Mouse (Mus musculus) stomach, postnatal 0 days (tissue): ENCODE results near the gene Ccl24. TPM values are rescaled to one million over a fixed set of nuclear protein-coding genes. Genes with fewer than 3 reads are reported as not detected.
A peak's percentile ranks its signal among the peaks of the same experiment; 100 is the strongest.

Source experiments
- ATAC-seq: fragments of 200-750 bp; cut with Nextera tagmentation; 2 replicates; pipeline ENCODE4 v1.8.0; 2017; ENCODE audit not compliant: low FRiP score, low TSS enrichment
- DNase-seq: peaks from one replicate; pipeline ENCODE4 v3.0.0-alpha.2; 2016; ENCODE audit warnings: low spot score
- H3K27ac ChIP-seq: fragments of 300-500 bp; sonication (generic); replicated peaks from 2 replicates; pipeline ENCODE4 v1.5.1; 2014; ENCODE audit warnings: mild to moderate bottlenecking, control low read depth
- H3K27me3 ChIP-seq: fragments of 300-500 bp; sonication (generic); 2 replicates; pipeline ENCODE4 v1.6.1; 2014; ENCODE audit warnings: low read length; ENCODE audit not compliant: control insufficient read depth, insufficient read depth
- H3K36me3 ChIP-seq: fragments of 300-500 bp; sonication (generic); 2 replicates; pipeline ENCODE4 v1.6.1; 2014; ENCODE audit warnings: low read length, mixed read lengths; ENCODE audit not compliant: control insufficient read depth, insufficient read depth
- H3K4me1 ChIP-seq: fragments of 300-500 bp; sonication (generic); replicated peaks from 2 replicates; pipeline ENCODE4 v1.6.1; 2014; ENCODE audit warnings: antibody characterized with exemption; ENCODE audit not compliant: control insufficient read depth, insufficient read depth
- H3K4me2 ChIP-seq: fragments of 300-500 bp; sonication (generic); replicated peaks from 2 replicates; pipeline ENCODE4 v1.6.1; 2014; ENCODE audit warnings: low read depth, mild to moderate bottlenecking, control low read depth, moderate library complexity
- H3K4me3 ChIP-seq: fragments of 300-500 bp; sonication (generic); 2 replicates; pipeline ENCODE4 v1.5.1; 2014; ENCODE audit warnings: low read depth, low read length, control low read depth
- H3K9ac ChIP-seq: fragments of 300-500 bp; sonication (generic); 2 replicates; pipeline ENCODE4 v1.6.1; 2014; ENCODE audit warnings: mild to moderate bottlenecking, low read length, control low read depth, mixed read lengths
- H3K9me3 ChIP-seq: fragments of 300-500 bp; sonication (generic); 2 replicates; pipeline ENCODE4 v1.6.1; 2016; ENCODE audit warnings: low read length; ENCODE audit not compliant: control insufficient read depth
- CTCF ChIP-seq: IDR thresholded peaks from 2 replicates; pipeline ENCODE4 v1.5.1; 2016; ENCODE audit warnings: antibody characterized with exemption, low read depth, mild to moderate bottlenecking, moderate library complexity
- EP300 ChIP-seq: optimal IDR thresholded peaks from 2 replicates; pipeline ENCODE3; 2016; ENCODE audit warnings: antibody characterized with exemption
- WGBS: fragments of 180-500 bp; shearing (Covaris S2); extraction: QIAGEN DNeasy Blood & Tissue Kit; methylation state at CpG from one replicate; pipeline ENCODE4 v1.1.7; 2014; 5-methylcytosine and 5-hydroxymethylcytosine counted together
- polyA plus RNA-seq: library from polyadenylated mRNA; unstranded; fragments of >200 nt; fragmentation: Nextera tagmentation; extraction: Ambion mirVana; gene quantifications from 2 replicates; pipeline ENCODE4 v1.2.1, GENCODE M21; 2015

Gene Ccl24
- polyA plus RNA-seq, 1 experiment from 2014 or later = 1.7 TPM

- TF ChIP-seq EP300 (no peak), CTCF (peak; percentile 55)
- 78% methylated on average over 3 of the region's 3 CpGs for WGBS
- Histone ChIP-seq H3K9ac (no peak overlapping the region), H3K27me3 (no peaks in the 10 kb centered on the region), H3K9me3 (no peaks in the 10 kb centered on the region), H3K36me3 (no peaks in the 10 kb centered on the region), H3K4me1 (no peaks in the 10 kb centered on the region), H3K4me3 (no peak overlapping the region), H3K27ac (no peak overlapping the region), H3K4me2 (no peak overlapping the region)
- no peak for ATAC-seq
- DNase-seq = no peak
These were observed 43.5 kb downstream of the Ccl24 start for GRCm38 (mm10) chr5:135529310-135529709.

- Histone ChIP-seq H3K9me3 (no peaks in the 10 kb centered on the region), H3K4me3 (no peak overlapping the region), H3K36me3 (no peaks in the 10 kb centered on the region), H3K4me1 (no peaks in the 10 kb centered on the region), H3K9ac (no peak overlapping the region), H3K27ac (no peak overlapping the region), H3K4me2 (no peak overlapping the region), H3K27me3 (no peaks in the 10 kb centered on the region)
- 40% methylated on average over 7 of the region's 7 CpGs for WGBS
- TF ChIP-seq EP300 (no peak), CTCF (no peak)
- no peak for ATAC-seq
- DNase-seq = no peak
These were observed 44.9 kb downstream of the Ccl24 start for GRCm38 (mm10) chr5:135527986-135528385.

GRCm38 (mm10) chr5:135524660-135525560, 47.9 kb downstream of the Ccl24 start:
- H3K4me3 ChIP-seq = no peak overlapping the region
- H3K9me3 ChIP-seq = no peaks in the 10 kb centered on the region
- ATAC-seq = no peak
- H3K4me2 ChIP-seq = no peak overlapping the region
- TF ChIP-seq CTCF (no peak), EP300 (no peak)
- peak overlapping the region; percentile 30; the same call in 1 of the 2 replicates for H3K27ac ChIP-seq
- no peaks in the 10 kb centered on the region for H3K36me3 ChIP-seq
- no peaks in the 10 kb centered on the region for H3K27me3 ChIP-seq
- H3K4me1 ChIP-seq = no peaks in the 10 kb centered on the region
- no peak overlapping the region for H3K9ac ChIP-seq
- WGBS = 45% methylated on average over 11 of the region's 11 CpGs
- no peak for DNase-seq

GRCm38 (mm10) chr5:135524087-135524486, 48.8 kb downstream of the Ccl24 start:
- Histone ChIP-seq H3K4me1 (no peaks in the 10 kb centered on the region), H3K9ac (no peak overlapping the region), H3K4me2 (no peak overlapping the region), H3K27ac (no peak overlapping the region), H3K4me3 (no peak overlapping the region), H3K9me3 (no peaks in the 10 kb centered on the region), H3K27me3 (no peaks in the 10 kb centered on the region), H3K36me3 (no peaks in the 10 kb centered on the region)
- 72% methylated on average over 2 of the region's 2 CpGs for WGBS
- TF ChIP-seq EP300 (no peak), CTCF (no peak)
- no peak for DNase-seq
- no peak for ATAC-seq

- TF ChIP-seq CTCF (no peak), EP300 (no peak)
- Histone ChIP-seq H3K4me3 (no peak overlapping the region), H3K27ac (no peak overlapping the region), H3K4me1 (no peaks in the 10 kb centered on the region), H3K4me2 (no peak overlapping the region), H3K36me3 (no peaks in the 10 kb centered on the region), H3K27me3 (no peaks in the 10 kb centered on the region), H3K9ac (no peak overlapping the region), H3K9me3 (no peaks in the 10 kb centered on the region)
- WGBS = 53% methylated on average over 9 of the region's 9 CpGs
- ATAC-seq (peak; percentile 49; the same call in 1 of the 2 replicates), DNase-seq (no peak)
These were observed 50.6 kb downstream of the Ccl24 start for GRCm38 (mm10) chr5:135522111-135522722.

Other genes with a start within 250 kb of the Ccl24 start
- gene Fkbp6, start 223.0 kb downstream of the Ccl24 start, polyA plus RNA-seq = 1.1 and 1.2 TPM in 2 replicates
- gene Trim50, start 219.8 kb downstream of the Ccl24 start, polyA plus RNA-seq = 3.4 and 3.5 TPM in 2 replicates
- gene Nsun5, start 203.1 kb downstream of the Ccl24 start, polyA plus RNA-seq = 13.5 and 15.2 TPM in 2 replicates
- gene Pom121, start 178.5 kb downstream of the Ccl24 start, polyA plus RNA-seq = 3.6 and 3.9 TPM in 2 replicates
- gene Hip1, start 27.9 kb downstream of the Ccl24 start, polyA plus RNA-seq = 4.9 and 7.3 TPM in 2 replicates
- gene Ccl26, start 9.5 kb downstream of the Ccl24 start, polyA plus RNA-seq = not detected in 2 replicates
- gene Rhbdd2, start 59.6 kb upstream of the Ccl24 start, polyA plus RNA-seq = 37.8 and 44.8 TPM in 2 replicates
- gene Por, start 97.0 kb upstream of the Ccl24 start, polyA plus RNA-seq = 174 and 177 TPM in 2 replicates
- gene Tmem120a, start 171.4 kb upstream of the Ccl24 start, polyA plus RNA-seq = 37.4 and 46.4 TPM in 2 replicates
- 0.10 and 0.27 TPM in 2 replicates for gene Styxl1, start 205.3 kb upstream of the Ccl24 start, polyA plus RNA-seq
- 445 and 469 TPM in 2 replicates for gene Mdh2, start 205.4 kb upstream of the Ccl24 start, polyA plus RNA-seq
- 0.67 TPM in 2 replicates for gene Srrm3, start 233.8 kb upstream of the Ccl24 start, polyA plus RNA-seq